Mouse (Mus musculus) lung, postnatal 0 days (tissue): Measurements from ENCODE around the gene Rora.

Experiments
- CTCF ChIP-seq: IDR thresholded peaks from 2 replicates; pipeline ENCODE4 v1.5.1; 2016; ENCODE audit warnings: antibody characterized with exemption, mild to moderate bottlenecking
- EP300 ChIP-seq: IDR thresholded peaks from 2 replicates; pipeline ENCODE4 v1.6.1; 2016; ENCODE audit warnings: antibody characterized with exemption, mild to moderate bottlenecking, control low read depth

- TF ChIP-seq CTCF (no peak), EP300 (no peak)
Observed at GRCm38 (mm10) chr9:68695496-68695969, 41.9 kb downstream of the Rora start.
